Mouse (Mus musculus) embryonic facial prominence, embryonic 11.5 days (tissue): ENCODE results near the gene Pigp. TPM values are rescaled to one million over a fixed set of nuclear protein-coding genes. Genes with fewer than 3 reads are reported as not detected.

Experiments used
- ATAC-seq: fragments of 200-750 bp; cut with Nextera tagmentation; replicated peaks from 2 replicates; pipeline ENCODE4 v1.8.0; 2017; ENCODE audit warnings: low read depth; ENCODE audit not compliant: insufficient number of reproducible peaks, low FRiP score, low TSS enrichment
- DNase-seq: peaks from one replicate; pipeline ENCODE4 v3.0.0-alpha.2; 2015; ENCODE audit warnings: low spot score
- H3K27ac ChIP-seq: fragments of 300-500 bp; sonication (generic); replicated peaks from 2 replicates; pipeline ENCODE4 v1.5.1; 2014; ENCODE audit warnings: mild to moderate bottlenecking, low read depth, low read length, control low read depth
- H3K27me3 ChIP-seq: fragments of 300-500 bp; sonication (generic); 2 replicates; pipeline ENCODE4 v1.6.1; 2014; ENCODE audit warnings: mild to moderate bottlenecking, low read length, moderate library complexity, mixed read lengths; ENCODE audit not compliant: control insufficient read depth, insufficient read depth
- H3K36me3 ChIP-seq: fragments of 300-500 bp; sonication (generic); replicated peaks from 2 replicates; pipeline ENCODE4 v1.6.1; 2014; ENCODE audit warnings: low read depth, mild to moderate bottlenecking, low read length, moderate library complexity, mixed read lengths; ENCODE audit not compliant: control insufficient read depth, insufficient read depth
- H3K4me1 ChIP-seq: fragments of 300-500 bp; sonication (generic); 2 replicates; pipeline ENCODE4 v1.6.1; 2014; ENCODE audit warnings: low read length, mixed read lengths; ENCODE audit not compliant: control insufficient read depth, insufficient read depth
- H3K4me2 ChIP-seq: fragments of 300-500 bp; sonication (generic); 2 replicates; pipeline ENCODE4 v1.6.1; 2014; ENCODE audit warnings: low read depth, mild to moderate bottlenecking, control low read depth, low read length, moderate library complexity
- H3K4me3 ChIP-seq: fragments of 300-500 bp; sonication (generic); 2 replicates; pipeline ENCODE4 v1.5.1; 2014; ENCODE audit warnings: low read depth, low read length, control low read depth
- H3K9ac ChIP-seq: fragments of 300-500 bp; sonication (generic); replicated peaks from 2 replicates; pipeline ENCODE4 v1.6.1; 2014; ENCODE audit warnings: mild to moderate bottlenecking, control low read depth, low read length
- H3K9me3 ChIP-seq: fragments of 300-500 bp; sonication (generic); replicated peaks from 2 replicates; pipeline ENCODE4 v1.6.1; 2016; ENCODE audit warnings: mild to moderate bottlenecking, low read length, inconsistent platforms, mixed read lengths; ENCODE audit not compliant: control insufficient read depth
- WGBS: fragments of 180-500 bp; shearing (Covaris S2); extraction: QIAGEN DNeasy Blood & Tissue Kit; methylation state at CpG from one replicate; pipeline ENCODE4 v1.1.7; 2014; 5-methylcytosine and 5-hydroxymethylcytosine counted together
- polyA plus RNA-seq: library from polyadenylated mRNA; unstranded; fragments of >200 nt; fragmentation: Nextera tagmentation; extraction: Ambion mirVana; gene quantifications from 2 replicates; pipeline ENCODE4 v1.2.1, GENCODE M21; 2014

The Pigp gene
- polyA plus RNA-seq, 1 experiment from 2014 or later, result 79.1 TPM

DNA sequence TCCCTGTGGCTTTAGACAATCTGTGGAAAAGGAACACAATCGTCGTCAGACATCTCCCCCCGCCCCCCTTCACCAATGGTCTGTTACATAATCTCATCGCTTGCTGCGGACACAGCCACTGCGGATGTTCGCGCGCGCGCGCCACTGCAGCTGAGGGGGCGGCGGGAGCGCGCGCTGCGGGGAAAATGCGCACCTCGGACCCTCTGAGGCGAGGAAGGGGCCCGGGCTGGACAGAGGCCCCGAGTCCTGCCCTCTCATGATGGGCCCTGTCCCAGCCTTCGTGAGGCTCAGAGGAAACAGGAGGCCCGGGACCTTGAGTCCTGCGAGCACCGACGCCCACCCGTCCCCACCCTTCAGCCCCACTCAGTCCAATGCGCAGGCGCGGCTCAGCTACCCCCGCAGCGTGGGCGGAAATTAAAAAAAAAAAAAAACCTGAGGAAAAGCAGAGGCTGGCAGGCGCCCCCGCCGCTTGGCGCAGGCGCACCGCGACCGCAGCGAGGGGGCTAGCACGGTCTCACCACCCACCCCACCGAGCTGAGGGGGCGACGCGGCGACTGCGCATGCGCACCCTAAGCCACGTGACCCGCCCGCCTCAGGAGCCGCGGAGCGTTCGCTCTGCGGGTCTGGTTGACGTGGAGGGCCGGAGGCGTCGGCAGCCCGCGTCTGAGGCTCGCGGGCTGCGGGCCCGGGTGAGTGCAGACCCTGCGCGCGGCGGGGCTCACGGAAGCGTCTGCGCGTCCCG lies 1.3 kb downstream of the Pigp start, which contains the start of gene Ttc3:
TSS of gene Ttc3 (plus strand) at position 446 of the 742 bp plus-strand sequence.
- no peaks in the 10 kb centered on the region for H3K27me3 ChIP-seq
- peak within 1 kb of the TSS; percentile 96 for H3K27ac ChIP-seq
- H3K4me3 ChIP-seq, result peak within 1 kb of the TSS; percentile 95
- 0 out of 2 replicates have a peak, but pooled peaks cover 2% of the 10 kb centered on the region for H3K4me1 ChIP-seq
- ATAC-seq, result peak; percentile 87
- no peaks in the 10 kb centered on the region for H3K36me3 ChIP-seq
- H3K9ac ChIP-seq, result peak within 1 kb of the TSS; percentile 97
- H3K9me3 ChIP-seq, result no peaks in the 10 kb centered on the region
- WGBS, result 0% methylated on average over 72 of the region's 79 CpGs
- peak within 1 kb of the TSS; percentile 57 for H3K4me2 ChIP-seq
- peak; percentile 97 for DNase-seq

DNA sequence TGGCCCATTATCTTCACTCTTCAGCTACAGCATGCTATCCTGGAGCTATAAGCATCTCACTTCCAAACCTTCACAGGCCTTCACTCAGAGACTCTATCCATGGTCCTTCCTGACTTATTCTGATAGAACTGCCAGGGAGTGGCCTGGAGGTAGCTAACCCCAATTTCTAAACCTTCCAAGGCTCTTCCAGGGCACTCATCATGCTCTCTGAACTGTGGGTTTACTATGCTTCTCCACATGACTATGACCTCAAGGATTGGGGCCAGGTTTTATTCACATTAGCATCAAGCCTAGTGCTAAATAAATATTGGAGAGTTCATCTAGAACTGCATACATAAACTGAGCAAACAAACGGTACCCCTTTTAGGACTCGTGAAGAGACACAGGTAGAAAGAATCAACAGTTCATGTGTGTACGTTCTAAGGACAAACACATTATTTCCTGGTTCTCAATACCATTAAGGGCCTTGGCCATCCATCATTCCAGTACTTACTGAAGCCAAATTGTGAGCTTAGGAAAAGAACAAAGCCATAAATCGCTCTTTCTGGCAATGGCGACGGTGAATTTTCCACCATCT lies 2.0 kb downstream of the Pigp start:
- Histone ChIP-seq H3K9ac (peak overlapping the region; percentile 97), H3K4me2 (peak overlapping the region; percentile 57), H3K9me3 (no peaks in the 10 kb centered on the region), H3K27me3 (no peaks in the 10 kb centered on the region), H3K27ac (peak overlapping the region; percentile 96), H3K36me3 (no peaks in the 10 kb centered on the region), H3K4me3 (peak overlapping the region; percentile 95), H3K4me1 (0 out of 2 replicates have a peak, but pooled peaks cover 2% of the 10 kb centered on the region)
- 11% methylated on average over 6 of the region's 6 CpGs for WGBS
- ATAC-seq (peak; percentile 4; the same call in 1 of the 2 replicates), DNase-seq (peak; percentile 6)

DNA sequence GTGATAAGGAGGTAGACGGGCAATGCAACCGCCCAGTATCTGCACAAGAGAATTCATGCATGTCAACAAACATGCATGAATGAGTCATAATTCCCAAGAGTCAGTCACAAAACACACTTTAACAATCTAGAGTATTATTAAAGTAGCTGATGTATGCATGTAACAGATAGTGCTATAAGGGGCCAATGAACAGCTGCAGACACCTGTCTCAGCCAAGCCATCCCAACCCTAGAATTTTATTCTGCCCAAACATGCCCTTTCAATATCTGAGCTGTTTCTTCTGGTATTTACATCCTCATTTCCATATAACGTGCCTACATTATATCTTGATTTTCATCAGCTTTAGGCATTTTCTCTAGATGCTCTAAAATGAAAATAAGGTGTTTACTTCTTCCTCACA lies 6.2 kb downstream of the Pigp start:
- no peaks in the 10 kb centered on the region for H3K9me3 ChIP-seq
- WGBS, result 97% methylated on average over 3 of the region's 3 CpGs
- no peaks in the 10 kb centered on the region for H3K27me3 ChIP-seq
- no peak overlapping the region for H3K27ac ChIP-seq
- H3K9ac ChIP-seq, result no peak overlapping the region
- no peaks in the 10 kb centered on the region for H3K36me3 ChIP-seq
- H3K4me2 ChIP-seq, result no peak overlapping the region
- ATAC-seq, result no peak
- no peak for DNase-seq
- H3K4me3 ChIP-seq, result no peak overlapping the region
- 0 out of 2 replicates have a peak, but pooled peaks cover 2% of the 10 kb centered on the region for H3K4me1 ChIP-seq

DNA sequence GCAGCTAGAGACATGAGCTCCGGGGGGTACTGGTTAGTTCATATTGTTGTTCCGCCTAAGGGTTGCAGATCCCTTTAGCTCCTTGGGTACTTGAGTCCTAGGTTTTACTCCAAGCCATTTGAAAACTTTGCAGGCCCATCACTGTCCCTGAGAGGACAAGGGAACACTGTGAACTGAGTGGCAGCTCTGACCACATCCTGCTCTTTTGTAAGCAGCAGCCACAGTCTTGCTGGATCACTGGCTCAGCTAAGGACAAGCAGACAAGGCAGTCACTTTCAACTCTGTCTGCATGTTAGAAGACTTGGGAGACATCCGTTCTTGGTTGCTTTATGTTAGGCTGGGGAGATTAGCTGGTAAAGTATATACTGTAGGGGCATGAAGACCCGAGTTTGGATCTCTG lies 7.8 kb downstream of the Pigp start:
- DNase-seq, result no peak
- Histone ChIP-seq H3K9ac (no peak overlapping the region), H3K4me1 (no peaks in the 10 kb centered on the region), H3K4me2 (no peak overlapping the region), H3K36me3 (no peaks in the 10 kb centered on the region), H3K27me3 (no peaks in the 10 kb centered on the region), H3K9me3 (no peaks in the 10 kb centered on the region), H3K4me3 (no peak overlapping the region), H3K27ac (no peak overlapping the region)
- 91% methylated on average over 4 of the region's 4 CpGs for WGBS
- no peak for ATAC-seq

DNA sequence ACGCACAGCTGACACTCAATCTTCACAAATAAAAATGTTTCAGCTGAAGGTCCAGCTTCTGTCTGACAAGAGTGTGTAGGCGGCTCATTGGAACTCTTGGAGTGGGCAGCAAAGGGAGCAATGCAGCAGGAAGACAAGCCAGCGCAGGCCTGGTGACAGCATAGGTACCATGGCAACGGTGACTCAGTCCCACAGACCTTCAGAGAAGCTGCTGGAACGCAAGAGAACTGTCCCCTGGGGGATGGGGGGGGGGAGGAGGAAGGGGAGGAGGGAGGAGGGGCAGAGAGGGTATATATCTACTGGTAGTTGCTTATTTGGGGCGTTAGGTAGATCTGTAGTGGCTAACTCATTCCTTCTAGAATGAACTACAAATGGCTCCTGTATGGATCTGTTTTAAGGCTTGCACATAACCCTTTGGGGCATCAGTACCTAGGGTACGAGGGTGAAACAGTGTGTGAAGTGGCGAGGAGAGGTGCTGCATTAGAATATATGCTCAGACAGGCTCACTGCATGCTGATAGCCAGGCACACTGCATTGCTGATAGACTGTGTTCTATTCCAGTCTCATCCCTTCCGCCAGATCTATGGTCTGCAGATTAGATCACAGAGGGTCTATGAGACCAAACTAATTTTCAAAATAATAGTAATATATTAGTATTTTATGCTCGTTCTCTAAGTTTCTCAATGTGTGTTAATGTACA lies 9.3 kb downstream of the Pigp start:
- Histone ChIP-seq H3K9me3 (no peaks in the 10 kb centered on the region), H3K4me1 (no peaks in the 10 kb centered on the region), H3K4me3 (no peak overlapping the region), H3K27me3 (no peaks in the 10 kb centered on the region), H3K36me3 (no peaks in the 10 kb centered on the region), H3K27ac (no peak overlapping the region), H3K9ac (no peak overlapping the region), H3K4me2 (no peak overlapping the region)
- ATAC-seq, result no peak
- DNase-seq, result peak; percentile 49
- WGBS, result 47% methylated on average over 10 of the region's 10 CpGs

DNA sequence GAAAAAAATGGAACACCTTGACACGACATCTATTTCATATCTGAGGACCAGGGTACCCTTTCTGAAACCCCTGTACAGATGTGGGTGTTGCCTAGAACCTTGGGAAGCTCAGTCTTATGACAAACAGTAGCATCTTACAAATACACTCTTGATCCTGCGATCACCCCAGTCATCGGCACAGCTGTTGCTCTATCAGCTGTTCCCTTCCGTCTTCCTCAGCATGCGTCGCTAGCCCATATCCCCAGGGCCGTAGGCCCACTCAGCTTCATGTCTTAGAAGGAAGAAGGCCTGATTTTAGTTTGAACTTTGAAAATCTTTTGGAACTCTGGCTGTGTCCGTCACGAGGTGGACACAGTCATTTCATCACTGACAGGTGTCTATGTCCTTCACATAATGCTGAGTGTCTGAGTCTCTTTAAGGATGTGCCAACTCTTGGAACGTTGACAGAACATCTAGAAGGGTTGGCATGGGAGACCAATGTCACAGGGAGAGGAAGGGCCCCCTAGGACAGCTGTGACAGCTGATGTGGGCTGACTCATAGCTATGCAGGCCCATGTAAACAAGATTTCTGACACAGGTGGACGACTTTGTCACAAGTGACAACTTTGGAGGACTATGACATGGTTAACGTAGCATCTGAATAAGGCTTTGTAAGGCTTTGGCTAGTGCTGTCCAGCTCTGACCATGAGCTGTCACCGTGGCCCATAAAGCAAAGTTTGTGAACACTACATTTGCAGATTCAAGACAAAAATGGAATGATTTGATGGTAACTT lies 10.9 kb downstream of the Pigp start:
- Histone ChIP-seq H3K4me2 (no peak overlapping the region), H3K4me1 (no peaks in the 10 kb centered on the region), H3K27ac (no peak overlapping the region), H3K27me3 (no peaks in the 10 kb centered on the region), H3K4me3 (no peak overlapping the region), H3K9me3 (no peaks in the 10 kb centered on the region), H3K36me3 (no peaks in the 10 kb centered on the region), H3K9ac (no peak overlapping the region)
- WGBS, result 88% methylated on average over 13 of the region's 13 CpGs
- no peak for ATAC-seq
- DNase-seq, result no peak

DNA sequence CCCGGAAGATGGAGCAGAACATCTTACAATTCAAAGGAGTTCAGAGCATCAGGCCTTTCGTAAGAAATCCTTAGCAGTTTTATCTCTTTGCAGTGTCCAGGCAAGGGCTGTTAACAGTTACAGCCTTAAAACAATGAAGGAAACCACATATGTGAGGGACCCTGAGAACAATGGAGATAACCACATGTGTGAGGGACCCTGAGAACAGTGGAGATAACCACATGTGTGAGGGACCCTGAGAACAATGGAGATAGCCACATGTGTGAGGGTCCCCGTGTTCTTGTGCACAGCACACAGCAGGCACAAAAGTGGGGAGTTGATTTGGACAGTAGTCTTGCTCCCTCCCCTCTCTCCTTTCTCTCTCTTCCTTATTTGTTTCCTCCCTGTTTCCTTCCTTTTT lies 13.6 kb downstream of the Pigp start:
- WGBS, result 85% methylated on average over 3 of the region's 3 CpGs
- no peak overlapping the region for H3K4me2 ChIP-seq
- no peak overlapping the region for H3K27ac ChIP-seq
- no peak for DNase-seq
- ATAC-seq, result no peak
- no peaks in the 10 kb centered on the region for H3K27me3 ChIP-seq
- H3K4me3 ChIP-seq, result no peak overlapping the region
- no peak overlapping the region for H3K9ac ChIP-seq
- no peaks in the 10 kb centered on the region for H3K4me1 ChIP-seq
- no peaks in the 10 kb centered on the region for H3K9me3 ChIP-seq
- H3K36me3 ChIP-seq, result no peaks in the 10 kb centered on the region
